Mouse (Mus musculus): ENCODE measurements around the gene Larp1. TPM values are rescaled to one million over a fixed set of nuclear protein-coding genes. Genes with fewer than 3 reads are reported as not detected.
"Not testable (repeated sequence)": the region's sequence is repeated elsewhere in the genome, so short reads cannot be mapped to it uniquely, and the experiment has no call there.

Larp1 gene
- polyA plus RNA-seq, 1 experiment from 2014 or later, result 18.3 TPM

GRCm38 (mm10) chr11:58095561-58095960 lies 86.7 kb downstream of the Larp1 start:
- H3K9ac ChIP-seq, result no peak overlapping the region
- 96% methylated on average over 1 of the region's 1 CpGs for WGBS
- no peaks in the 10 kb centered on the region for H3K36me3 ChIP-seq
- no peak overlapping the region for H3K27ac ChIP-seq (replicated peaks)
- no peaks in the 10 kb centered on the region for H3K9me3 ChIP-seq
- ATAC-seq (ENCODE audit: low read depth), result no peak
- no peak overlapping the region for H3K4me3 ChIP-seq
- no peak overlapping the region for H3K4me2 ChIP-seq
- peaks cover 37% of the 10 kb centered on the region for H3K27me3 ChIP-seq
- H3K4me1 ChIP-seq (replicated peaks), result peaks cover 15% of the 10 kb centered on the region; the same call in 1 of the 2 replicates

- H3K4me2 ChIP-seq, result no peak overlapping the region
- H3K27me3 ChIP-seq, result peaks cover 37% of the 10 kb centered on the region
- H3K9ac ChIP-seq, result no peak overlapping the region
- no peak overlapping the region for H3K4me3 ChIP-seq
- no peaks in the 10 kb centered on the region for H3K9me3 ChIP-seq
- H3K4me1 ChIP-seq (replicated peaks), result peaks cover 15% of the 10 kb centered on the region; the same call in 1 of the 2 replicates
- H3K27ac ChIP-seq (replicated peaks), result no peak overlapping the region
- H3K36me3 ChIP-seq, result no peaks in the 10 kb centered on the region
- no peak for ATAC-seq (ENCODE audit: low read depth)
- 82% methylated on average over 5 of the region's 5 CpGs for WGBS
Observed at GRCm38 (mm10) chr11:58096160-58096559, 87.3 kb downstream of the Larp1 start.

GRCm38 (mm10) chr11:58096821-58097620 lies 88.2 kb downstream of the Larp1 start:
- Histone ChIP-seq H3K36me3 (no peaks in the 10 kb centered on the region), H3K27ac (replicated peaks) (no peak overlapping the region), H3K4me2 (peak overlapping the region; percentile 61), H3K27me3 (peaks cover 37% of the 10 kb centered on the region), H3K4me1 (replicated peaks) (peaks cover 15% of the 10 kb centered on the region; the same call in 1 of the 2 replicates), H3K9ac (no peak overlapping the region), H3K4me3 (peak overlapping the region; percentile 32; the same call in 1 of the 2 replicates), H3K9me3 (no peaks in the 10 kb centered on the region)
- WGBS, result 55% methylated on average over 20 of the region's 20 CpGs
- ATAC-seq (ENCODE audit: low read depth), result no peak

GRCm38 (mm10) chr11:58097621-58098365 lies 88.9 kb downstream of the Larp1 start:
- Histone ChIP-seq H3K36me3 (no peaks in the 10 kb centered on the region), H3K4me2 (peak overlapping the region; percentile 61), H3K27me3 (peaks cover 37% of the 10 kb centered on the region), H3K27ac (replicated peaks) (no peak overlapping the region), H3K9me3 (no peaks in the 10 kb centered on the region), H3K4me3 (peak overlapping the region; percentile 32), H3K9ac (peak overlapping the region; percentile 59), H3K4me1 (replicated peaks) (peaks cover 15% of the 10 kb centered on the region; the same call in 1 of the 2 replicates)
- 2% methylated on average over 29 of the region's 38 CpGs for WGBS
- peak; percentile 27; the same call in 1 of the 2 replicates for ATAC-seq (ENCODE audit: low read depth)

- H3K4me3 ChIP-seq; H3K27ac ChIP-seq (replicated peaks); H3K36me3 ChIP-seq; ATAC-seq (ENCODE audit: low read depth); H3K9me3 ChIP-seq; H3K9ac ChIP-seq: not testable (repeated sequence)
- Histone ChIP-seq H3K27me3 (peaks cover 37% of the 10 kb centered on the region), H3K4me1 (replicated peaks) (peaks cover 18% of the 10 kb centered on the region), H3K4me2 (peak overlapping the region; percentile 61)
- 69% methylated on average over 5 of the region's 5 CpGs for WGBS
Observed at GRCm38 (mm10) chr11:58098366-58098720, 89.5 kb downstream of the Larp1 start.

- Histone ChIP-seq H3K4me3 (no peak overlapping the region), H3K4me1 (replicated peaks) (peaks cover 25% of the 10 kb centered on the region), H3K36me3 (no peaks in the 10 kb centered on the region), H3K27me3 (peaks cover 37% of the 10 kb centered on the region), H3K4me2 (no peak overlapping the region), H3K9ac (no peak overlapping the region), H3K9me3 (no peaks in the 10 kb centered on the region), H3K27ac (replicated peaks) (no peak overlapping the region)
- WGBS, result 83% methylated on average over 2 of the region's 2 CpGs
- ATAC-seq (ENCODE audit: low read depth), result no peak
Observed at GRCm38 (mm10) chr11:58100006-58100405, 91.1 kb downstream of the Larp1 start.

- Histone ChIP-seq H3K4me1 (replicated peaks) (peaks cover 38% of the 10 kb centered on the region), H3K9me3 (no peaks in the 10 kb centered on the region), H3K4me3 (no peak overlapping the region), H3K36me3 (no peaks in the 10 kb centered on the region), H3K27ac (replicated peaks) (no peak overlapping the region), H3K27me3 (peaks cover 29% of the 10 kb centered on the region), H3K4me2 (no peak overlapping the region), H3K9ac (no peak overlapping the region)
- WGBS, result 88% methylated on average over 4 of the region's 4 CpGs
- no peak for ATAC-seq (ENCODE audit: low read depth)
Observed at GRCm38 (mm10) chr11:58101194-58101720, 92.4 kb downstream of the Larp1 start.

GRCm38 (mm10) chr11:58102146-58102545 lies 93.3 kb downstream of the Larp1 start:
- Histone ChIP-seq H3K9ac (no peak overlapping the region), H3K36me3 (no peaks in the 10 kb centered on the region), H3K27me3 (peaks cover 22% of the 10 kb centered on the region), H3K4me2 (no peak overlapping the region), H3K4me1 (replicated peaks) (peaks cover 41% of the 10 kb centered on the region), H3K27ac (replicated peaks) (no peak overlapping the region), H3K4me3 (no peak overlapping the region), H3K9me3 (no peaks in the 10 kb centered on the region)
- no peak for ATAC-seq (ENCODE audit: low read depth)
- WGBS, result 86% methylated on average over 3 of the region's 3 CpGs

- peaks cover 15% of the 10 kb centered on the region for H3K27me3 ChIP-seq
- no peak for ATAC-seq (ENCODE audit: low read depth)
- peaks cover 44% of the 10 kb centered on the region for H3K4me1 ChIP-seq (replicated peaks)
- WGBS, result 87% methylated on average over 9 of the region's 9 CpGs
- peak overlapping the region; percentile 98 for H3K4me3 ChIP-seq
- peak overlapping the region; percentile 69; the same call in 1 of the 2 replicates for H3K27ac ChIP-seq (replicated peaks)
- no peaks in the 10 kb centered on the region for H3K36me3 ChIP-seq
- H3K9me3 ChIP-seq, result no peaks in the 10 kb centered on the region
- peak overlapping the region; percentile 61 for H3K4me2 ChIP-seq
- H3K9ac ChIP-seq, result peak overlapping the region; percentile 76
Observed at GRCm38 (mm10) chr11:58102581-58103343, 93.9 kb downstream of the Larp1 start.

- WGBS, result 54% methylated on average over 13 of the region's 13 CpGs
- ATAC-seq (ENCODE audit: low read depth), result peak; percentile 64
Observed at GRCm38 (mm10) chr11:58103344-58103653, 94.4 kb downstream of the Larp1 start.

GRCm38 (mm10) chr11:58103697-58104306 lies 94.9 kb downstream of the Larp1 start, which contains the start of gene Cnot8:
TSS of gene Cnot8 (plus strand) at chr11:58104153.
- Histone ChIP-seq H3K4me3 (peak within 1 kb of the TSS; percentile 98), H3K27ac (replicated peaks) (peak within 1 kb of the TSS; percentile 88), H3K4me2 (peak within 1 kb of the TSS; percentile 76), H3K9ac (peak within 1 kb of the TSS; percentile 93), H3K27me3 (peaks cover 5% of the 10 kb centered on the region; the same call in 1 of the 2 replicates), H3K4me1 (replicated peaks) (peaks cover 43% of the 10 kb centered on the region), H3K36me3 (no peaks in the 10 kb centered on the region), H3K9me3 (no peaks in the 10 kb centered on the region)
- under 1% methylated on average over 55 of the region's 55 CpGs for WGBS
- peak; percentile 97 for ATAC-seq (ENCODE audit: low read depth)

More at GRCm38 (mm10) chr11:58103344-58103653, 94.4 kb downstream of the Larp1 start:
- Histone ChIP-seq H3K4me3 (peak overlapping the region; percentile 98), H3K9me3 (no peaks in the 10 kb centered on the region), H3K4me1 (replicated peaks) (peaks cover 43% of the 10 kb centered on the region), H3K36me3 (no peaks in the 10 kb centered on the region), H3K27ac (replicated peaks) (peak overlapping the region; percentile 69), H3K4me2 (peak overlapping the region; percentile 61), H3K9ac (peak overlapping the region; percentile 76), H3K27me3 (peaks cover 10% of the 10 kb centered on the region)

Data from neural tube, embryonic 13.5 days (tissue).